Mouse (Mus musculus) 3134 (cell line): Measurements from ENCODE around the gene Rbm8a2.
"Not testable (repeated sequence)": the region's sequence is repeated elsewhere in the genome, so short reads cannot be mapped to it uniquely, and the experiment has no call there.

Source experiments
- DNase-seq: peaks from one replicate; pipeline ENCODE4 v3.0.0-alpha.2; 2011; ENCODE audit warnings: low spot score; ENCODE audit not compliant: insufficient read length; ENCODE audit errors: extremely low read depth

Rbm8a2 gene

GRCm38 (mm10) chr1:175979014-175979413, at the start of gene Rbm8a2:
TSS of gene Rbm8a2 (minus strand) at chr1:175979114.
- not testable (repeated sequence) for DNase-seq

DNA sequence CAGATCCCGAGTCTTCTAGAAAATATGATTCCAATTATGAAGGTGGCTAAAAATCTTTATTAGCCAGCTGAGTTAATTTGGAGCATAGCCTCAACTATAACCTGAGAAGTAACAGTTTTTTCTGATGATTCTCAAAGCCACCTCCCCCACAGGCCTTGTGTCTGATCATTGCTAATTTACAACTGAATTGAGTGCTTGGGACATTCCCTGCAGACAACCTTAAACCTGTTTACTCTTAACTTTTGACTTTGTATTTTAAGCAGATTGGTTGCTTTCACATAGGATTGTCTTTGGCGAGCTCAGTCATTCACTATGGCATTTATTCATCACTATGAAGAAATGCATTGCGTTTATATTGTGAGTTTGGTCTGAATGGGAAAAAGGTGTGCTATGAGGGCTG, 49.5 kb upstream of the Rbm8a2 start:
- no peak for DNase-seq

GRCm38 (mm10) chr1:176024501-176024900, 45.6 kb upstream of the Rbm8a2 start:
- no peak for DNase-seq

- DNase-seq, result no peak
Observed at GRCm38 (mm10) chr1:176018523-176018922, 39.6 kb upstream of the Rbm8a2 start.

GRCm38 (mm10) chr1:176016076-176016475, 37.2 kb upstream of the Rbm8a2 start:
- DNase-seq, result no peak

- no peak for DNase-seq
Observed at GRCm38 (mm10) chr1:176013497-176014268, 34.8 kb upstream of the Rbm8a2 start.

DNA sequence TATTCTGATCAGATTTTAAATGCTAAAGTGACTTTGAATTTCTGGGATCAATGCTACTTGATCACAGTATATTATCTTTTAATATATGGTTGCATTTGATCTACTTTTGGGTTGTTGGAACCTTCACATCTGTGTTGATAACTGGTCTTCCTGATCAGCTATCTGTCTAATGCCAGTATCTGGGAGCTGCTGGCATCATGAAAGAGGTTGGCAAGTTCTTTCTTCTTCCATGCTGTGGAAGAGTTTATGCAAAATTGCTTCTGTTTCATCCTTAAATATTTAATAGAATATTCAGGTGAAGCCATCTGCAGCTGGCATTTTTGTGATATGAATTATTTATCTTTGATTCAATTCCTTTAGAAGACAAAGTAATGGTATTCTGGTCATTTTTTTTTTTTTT, 32.6 kb upstream of the Rbm8a2 start:
- no peak for DNase-seq

DNA sequence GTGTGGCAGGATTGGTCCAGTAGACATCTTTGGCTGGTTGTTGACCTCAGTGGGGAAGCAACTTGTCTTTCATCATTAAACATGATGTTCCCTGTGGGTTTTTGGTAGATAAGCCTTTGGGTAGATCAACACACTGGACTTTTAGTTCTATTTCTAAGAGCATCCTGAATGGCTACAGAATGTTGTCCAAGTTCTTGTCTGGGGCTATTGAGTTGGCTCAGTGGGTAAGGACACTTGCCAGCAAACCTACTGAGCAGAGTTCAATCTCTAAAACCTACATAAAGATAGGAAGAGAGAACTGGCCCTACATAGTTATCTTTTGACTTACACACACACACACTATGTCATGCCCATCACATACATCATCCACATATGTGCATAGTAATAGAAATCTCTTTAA, 32.2 kb upstream of the Rbm8a2 start:
- DNase-seq, result no peak

GRCm38 (mm10) chr1:176008411-176008810, 29.5 kb upstream of the Rbm8a2 start:
- DNase-seq, result no peak

DNA sequence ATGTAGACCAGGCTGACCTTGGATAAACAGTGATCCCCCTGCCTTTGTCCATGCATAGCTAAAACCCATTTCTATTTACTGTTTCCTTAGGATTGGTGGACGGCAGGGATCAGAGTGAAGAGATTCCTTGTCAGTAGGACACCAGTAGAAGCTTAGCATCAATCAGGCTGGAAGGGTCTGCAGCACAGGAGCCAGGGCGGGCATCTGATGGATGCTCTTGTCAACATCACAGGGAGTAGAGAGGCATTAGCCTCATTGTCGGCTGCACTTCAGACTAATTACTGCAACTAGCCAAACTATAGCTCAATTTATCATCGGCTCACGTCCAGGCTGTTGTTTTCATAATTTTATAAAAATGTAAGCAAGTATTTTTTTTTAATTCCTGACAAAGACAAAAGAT, 21.7 kb upstream of the Rbm8a2 start:
- DNase-seq, result no peak

DNA sequence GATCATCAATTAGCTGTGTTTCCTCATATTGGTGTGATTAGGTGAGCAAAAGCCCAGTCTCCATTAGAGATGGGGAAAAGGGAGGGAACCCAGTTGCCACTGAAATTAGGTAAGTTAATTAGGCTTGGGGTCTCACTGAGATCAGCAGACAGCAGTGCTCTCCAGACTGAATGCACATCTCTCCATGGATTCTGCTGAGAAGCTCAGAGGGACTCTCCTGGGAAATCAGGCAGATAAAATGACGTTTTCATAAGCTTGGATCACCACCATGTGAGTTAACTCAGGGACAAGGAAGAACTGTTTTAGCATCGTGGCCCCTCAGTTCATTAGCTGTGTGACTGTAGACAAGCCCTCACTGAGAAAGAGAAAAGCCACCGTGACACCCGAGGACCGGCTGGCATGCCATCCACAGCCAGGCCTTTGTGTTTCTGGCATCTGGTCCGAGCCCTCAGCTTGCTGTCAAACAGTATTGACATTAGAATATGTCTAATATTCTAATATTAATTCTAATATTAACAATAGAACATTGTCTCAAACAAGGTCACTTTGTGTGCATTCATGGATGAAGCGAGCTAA, 18.2 kb upstream of the Rbm8a2 start:
- DNase-seq, result no peak

GRCm38 (mm10) chr1:175988912-175989311, 10.0 kb upstream of the Rbm8a2 start:
- no peak for DNase-seq

GRCm38 (mm10) chr1:175988448-175988847, 9.5 kb upstream of the Rbm8a2 start:
- no peak for DNase-seq

DNA sequence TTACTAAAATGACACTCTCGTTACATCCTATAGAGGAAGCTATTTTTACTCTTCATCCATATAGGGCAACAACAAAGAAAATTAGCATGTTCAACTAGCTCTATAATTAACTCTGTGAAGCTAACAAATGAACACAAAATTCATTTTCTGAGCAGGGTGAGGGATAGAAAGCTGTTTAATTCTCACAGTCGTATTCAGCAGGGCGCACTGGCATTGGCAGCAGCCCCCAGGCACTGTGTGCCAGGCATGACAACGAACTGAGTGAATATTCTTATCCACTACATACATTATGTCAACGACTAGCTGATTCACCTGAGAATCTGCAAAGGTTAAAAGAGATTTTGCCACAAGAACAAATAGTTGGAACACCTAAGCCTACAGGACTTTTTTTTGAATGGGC, 8.2 kb downstream of the Rbm8a2 start:
- no peak for DNase-seq

GRCm38 (mm10) chr1:175967004-175967745, 11.7 kb downstream of the Rbm8a2 start:
- no peak for DNase-seq

GRCm38 (mm10) chr1:175961786-175962185, 17.1 kb downstream of the Rbm8a2 start:
- DNase-seq, result no peak

- no peak for DNase-seq
Observed at GRCm38 (mm10) chr1:175950851-175951250, 28.1 kb downstream of the Rbm8a2 start.

GRCm38 (mm10) chr1:175950421-175950820, 28.5 kb downstream of the Rbm8a2 start:
- DNase-seq, result no peak

DNA sequence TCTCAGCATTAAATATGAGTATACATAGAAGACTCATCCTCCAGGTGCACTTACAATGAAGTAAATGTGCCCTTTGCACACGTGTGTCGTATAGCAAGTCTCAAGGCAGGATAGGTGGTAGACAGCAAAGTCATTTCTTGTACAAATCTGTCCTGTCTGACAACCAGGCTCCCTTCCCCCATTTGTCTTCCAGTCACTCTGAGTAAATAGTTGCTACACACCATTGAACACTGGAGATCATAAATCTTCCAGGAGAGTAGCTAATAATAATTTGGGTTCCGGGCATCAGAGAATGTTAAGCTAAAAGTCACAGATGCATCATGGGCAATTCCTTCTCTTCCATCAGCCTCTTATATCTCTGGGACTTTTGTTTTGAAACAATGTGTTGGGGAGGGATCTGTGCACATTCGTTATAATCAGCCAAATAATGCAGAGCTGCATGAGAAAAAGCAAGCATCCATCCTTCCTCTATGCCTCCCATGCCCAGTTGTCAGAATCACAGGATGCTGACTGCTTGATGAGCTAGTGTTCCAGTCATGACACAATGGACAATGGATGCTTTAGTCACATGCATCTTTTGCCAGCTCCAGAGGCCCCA, 32.1 kb downstream of the Rbm8a2 start:
- DNase-seq, result no peak

GRCm38 (mm10) chr1:175943168-175943567, 35.7 kb downstream of the Rbm8a2 start:
- DNase-seq, result no peak

DNA sequence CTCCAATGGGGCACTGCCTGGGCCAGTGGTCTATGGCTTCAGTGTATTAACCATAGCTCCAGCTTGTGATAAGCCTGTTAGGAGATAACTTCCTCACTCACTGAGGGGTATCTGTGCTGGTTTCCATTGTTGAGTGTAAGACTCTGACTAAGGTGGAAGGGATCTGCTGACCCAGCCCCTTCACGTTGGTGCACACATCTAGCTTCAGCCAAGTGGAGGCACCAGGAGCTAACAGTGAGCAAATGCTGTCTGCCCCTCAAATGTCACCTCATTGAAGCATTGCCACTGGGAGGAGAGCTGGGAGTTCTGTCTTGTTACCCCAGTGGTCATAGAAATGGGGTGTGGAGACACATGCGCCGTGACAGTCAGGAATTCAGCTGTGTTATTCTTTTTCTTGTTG, 40.2 kb downstream of the Rbm8a2 start:
- no peak for DNase-seq
